Mouse (Mus musculus): Measurements from ENCODE around the gene Tanc1. TPM values are rescaled to one million over a fixed set of nuclear protein-coding genes. Genes with fewer than 3 reads are reported as not detected.

Tanc1 gene
- polyA plus RNA-seq, 1 experiment from 2014 or later = 24.8 TPM

GRCm38 (mm10) chr2:59675270-59675995 lies 63.6 kb downstream of the Tanc1 start:
- Histone ChIP-seq H3K36me3 (ENCODE audit: control insufficient read depth, insufficient read depth, low read length) (no peaks in the 10 kb centered on the region), H3K4me1 (ENCODE audit: control insufficient read depth, insufficient read depth, low read length) (peaks cover 25% of the 10 kb centered on the region), H3K4me2 (replicated peaks; ENCODE audit: low read depth, low read length) (no peak overlapping the region), H3K9ac (replicated peaks; ENCODE audit: low read depth, low read length) (no peak overlapping the region), H3K9me3 (ENCODE audit: control insufficient read depth, low read depth, low read length) (no peaks in the 10 kb centered on the region), H3K4me3 (ENCODE audit: low read depth, low read length) (no peak overlapping the region), H3K27ac (ENCODE audit: low read length) (no peak overlapping the region), H3K27me3 (ENCODE audit: control insufficient read depth, insufficient read depth, low read length) (no peaks in the 10 kb centered on the region)
- ATAC-seq (ENCODE audit: insufficient number of reproducible peaks, insufficient read depth, low FRiP score, low read depth) = peak; percentile 24; the same call in 1 of the 2 replicates
- 42% methylated on average over 17 of the region's 17 CpGs for WGBS

DNA sequence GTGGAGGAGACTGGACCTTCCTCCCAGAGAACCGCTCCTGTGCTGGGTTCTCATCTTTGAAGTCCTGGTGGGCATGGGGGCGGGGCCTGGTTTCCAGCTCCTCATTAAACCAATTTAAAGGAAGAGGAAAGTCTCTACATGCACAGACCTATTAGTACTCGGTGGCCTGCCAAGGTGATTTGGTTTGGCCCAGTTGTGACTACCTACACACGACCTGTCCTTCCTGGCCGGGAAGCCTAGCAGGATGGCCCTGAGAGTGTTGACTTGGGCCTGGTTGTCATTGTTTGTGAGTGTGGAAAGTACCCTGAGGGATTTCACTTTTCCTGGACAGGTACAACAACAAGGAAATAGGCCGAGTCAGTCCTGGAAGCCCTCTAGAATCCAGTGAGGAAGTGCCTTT lies 64.2 kb downstream of the Tanc1 start:
- WGBS = 76% methylated on average over 6 of the region's 6 CpGs
- no peaks in the 10 kb centered on the region for H3K36me3 ChIP-seq (ENCODE audit: control insufficient read depth, insufficient read depth, low read length)
- H3K4me2 ChIP-seq (replicated peaks; ENCODE audit: low read depth, low read length) = no peak overlapping the region
- H3K4me1 ChIP-seq (ENCODE audit: control insufficient read depth, insufficient read depth, low read length) = peaks cover 20% of the 10 kb centered on the region; the same call in 1 of the 2 replicates
- H3K4me3 ChIP-seq (ENCODE audit: low read depth, low read length) = no peak overlapping the region
- ATAC-seq (ENCODE audit: insufficient number of reproducible peaks, insufficient read depth, low FRiP score, low read depth) = 0 out of 2 replicates have a peak, but pooled peaks have one; percentile 11
- H3K9me3 ChIP-seq (ENCODE audit: control insufficient read depth, low read depth, low read length) = no peaks in the 10 kb centered on the region
- H3K27ac ChIP-seq (ENCODE audit: low read length) = no peak overlapping the region
- H3K9ac ChIP-seq (replicated peaks; ENCODE audit: low read depth, low read length) = no peak overlapping the region
- no peaks in the 10 kb centered on the region for H3K27me3 ChIP-seq (ENCODE audit: control insufficient read depth, insufficient read depth, low read length)

- H3K36me3 ChIP-seq (ENCODE audit: control insufficient read depth, insufficient read depth, low read length) = no peaks in the 10 kb centered on the region
- ATAC-seq (ENCODE audit: insufficient number of reproducible peaks, insufficient read depth, low FRiP score, low read depth) = no peak
- no peak overlapping the region for H3K9ac ChIP-seq (replicated peaks; ENCODE audit: low read depth, low read length)
- H3K27me3 ChIP-seq (ENCODE audit: control insufficient read depth, insufficient read depth, low read length) = no peaks in the 10 kb centered on the region
- no peak overlapping the region for H3K4me2 ChIP-seq (replicated peaks; ENCODE audit: low read depth, low read length)
- H3K27ac ChIP-seq (ENCODE audit: low read length) = no peak overlapping the region
- 48% methylated on average over 6 of the region's 6 CpGs for WGBS
- H3K4me1 ChIP-seq (ENCODE audit: control insufficient read depth, insufficient read depth, low read length) = peaks cover 20% of the 10 kb centered on the region; the same call in 1 of the 2 replicates
- H3K9me3 ChIP-seq (ENCODE audit: control insufficient read depth, low read depth, low read length) = no peaks in the 10 kb centered on the region
- H3K4me3 ChIP-seq (ENCODE audit: low read depth, low read length) = no peak overlapping the region
Measured at GRCm38 (mm10) chr2:59676442-59676841, 64.6 kb downstream of the Tanc1 start.

- Histone ChIP-seq H3K9me3 (ENCODE audit: control insufficient read depth, low read depth, low read length) (no peaks in the 10 kb centered on the region), H3K27me3 (ENCODE audit: control insufficient read depth, insufficient read depth, low read length) (no peaks in the 10 kb centered on the region), H3K27ac (ENCODE audit: low read length) (no peak overlapping the region), H3K9ac (replicated peaks; ENCODE audit: low read depth, low read length) (no peak overlapping the region), H3K4me1 (ENCODE audit: control insufficient read depth, insufficient read depth, low read length) (peaks cover 27% of the 10 kb centered on the region; the same call in 1 of the 2 replicates), H3K36me3 (ENCODE audit: control insufficient read depth, insufficient read depth, low read length) (no peaks in the 10 kb centered on the region), H3K4me3 (ENCODE audit: low read depth, low read length) (no peak overlapping the region), H3K4me2 (replicated peaks; ENCODE audit: low read depth, low read length) (no peak overlapping the region)
- ATAC-seq (ENCODE audit: insufficient number of reproducible peaks, insufficient read depth, low FRiP score, low read depth) = no peak
- 72% methylated on average over 10 of the region's 10 CpGs for WGBS
Measured at GRCm38 (mm10) chr2:59679424-59680020, 67.7 kb downstream of the Tanc1 start.

- no peak overlapping the region for H3K4me2 ChIP-seq (replicated peaks; ENCODE audit: low read depth, low read length)
- no peak overlapping the region for H3K9ac ChIP-seq (replicated peaks; ENCODE audit: low read depth, low read length)
- no peaks in the 10 kb centered on the region for H3K36me3 ChIP-seq (ENCODE audit: control insufficient read depth, insufficient read depth, low read length)
- no peak for ATAC-seq (ENCODE audit: insufficient number of reproducible peaks, insufficient read depth, low FRiP score, low read depth)
- H3K4me3 ChIP-seq (ENCODE audit: low read depth, low read length) = no peak overlapping the region
- H3K9me3 ChIP-seq (ENCODE audit: control insufficient read depth, low read depth, low read length) = no peaks in the 10 kb centered on the region
- 73% methylated on average over 5 of the region's 5 CpGs for WGBS
- no peaks in the 10 kb centered on the region for H3K27me3 ChIP-seq (ENCODE audit: control insufficient read depth, insufficient read depth, low read length)
- H3K4me1 ChIP-seq (ENCODE audit: control insufficient read depth, insufficient read depth, low read length) = peaks cover 25% of the 10 kb centered on the region; the same call in 1 of the 2 replicates
- no peak overlapping the region for H3K27ac ChIP-seq (ENCODE audit: low read length)
Measured at GRCm38 (mm10) chr2:59680736-59681135, 68.9 kb downstream of the Tanc1 start.

DNA sequence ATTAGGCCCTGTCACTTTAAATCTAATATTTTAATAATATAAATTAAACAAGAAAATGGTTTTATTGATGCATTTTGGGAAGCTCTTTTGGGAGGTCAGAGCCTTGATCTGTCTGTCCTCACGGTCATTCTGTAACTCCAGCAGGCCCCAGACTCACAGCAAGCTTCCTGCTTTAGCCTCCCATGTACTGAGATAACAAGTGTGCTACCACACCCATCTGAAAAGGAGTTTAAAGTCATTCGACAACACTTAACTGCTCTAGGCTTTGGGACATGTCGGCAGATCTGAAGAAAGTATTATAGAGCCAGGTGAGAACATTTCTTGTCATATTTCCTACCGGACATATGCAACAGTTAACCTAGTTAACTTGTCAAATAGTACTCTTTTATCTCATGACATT lies 69.3 kb downstream of the Tanc1 start:
- Histone ChIP-seq H3K4me1 (ENCODE audit: control insufficient read depth, insufficient read depth, low read length) (peaks cover 27% of the 10 kb centered on the region; the same call in 1 of the 2 replicates), H3K36me3 (ENCODE audit: control insufficient read depth, insufficient read depth, low read length) (no peaks in the 10 kb centered on the region), H3K27ac (ENCODE audit: low read length) (no peak overlapping the region), H3K9me3 (ENCODE audit: control insufficient read depth, low read depth, low read length) (no peaks in the 10 kb centered on the region), H3K4me3 (ENCODE audit: low read depth, low read length) (no peak overlapping the region), H3K9ac (replicated peaks; ENCODE audit: low read depth, low read length) (no peak overlapping the region), H3K27me3 (ENCODE audit: control insufficient read depth, insufficient read depth, low read length) (no peaks in the 10 kb centered on the region), H3K4me2 (replicated peaks; ENCODE audit: low read depth, low read length) (no peak overlapping the region)
- ATAC-seq (ENCODE audit: insufficient number of reproducible peaks, insufficient read depth, low FRiP score, low read depth) = no peak
- 73% methylated on average over 4 of the region's 4 CpGs for WGBS

DNA sequence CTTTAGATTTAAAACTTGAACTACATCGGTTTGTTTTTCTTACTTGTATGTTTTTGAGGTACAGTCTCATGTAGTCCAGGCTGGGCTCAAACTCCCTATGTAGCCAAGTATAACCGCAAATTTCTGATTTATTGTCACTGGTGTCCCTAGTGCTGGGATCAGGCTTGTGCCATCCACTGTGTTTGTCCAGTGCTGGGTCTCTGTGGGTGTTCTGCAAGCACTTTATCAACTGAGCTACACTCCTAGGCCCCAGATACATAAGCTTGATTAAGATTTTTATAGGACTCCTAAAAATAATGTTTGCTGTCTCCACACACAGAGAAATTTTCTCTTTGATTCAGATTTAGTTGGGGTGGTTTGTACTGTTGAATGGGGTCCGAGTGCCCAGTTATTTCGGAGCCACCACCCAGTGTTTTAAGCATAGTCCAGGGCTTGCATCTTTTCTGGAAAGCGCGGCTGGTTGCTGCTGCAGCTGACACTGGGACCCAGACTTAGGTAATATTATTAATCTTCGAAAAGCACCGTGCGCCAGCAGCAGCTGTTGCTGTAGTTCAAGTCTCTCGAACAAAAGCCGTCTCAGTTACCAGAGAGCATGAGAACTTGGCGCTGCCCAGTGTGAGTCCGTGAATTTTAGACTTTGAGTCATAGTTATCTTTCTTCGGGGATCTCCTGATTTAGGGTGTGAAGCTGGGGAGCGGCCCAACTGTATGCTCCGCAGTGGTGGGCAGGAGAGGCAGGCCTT lies 73.2 kb downstream of the Tanc1 start:
- H3K27me3 ChIP-seq (ENCODE audit: control insufficient read depth, insufficient read depth, low read length) = no peaks in the 10 kb centered on the region
- no peak overlapping the region for H3K27ac ChIP-seq (ENCODE audit: low read length)
- H3K4me3 ChIP-seq (ENCODE audit: low read depth, low read length) = no peak overlapping the region
- 62% methylated on average over 16 of the region's 16 CpGs for WGBS
- no peak overlapping the region for H3K9ac ChIP-seq (replicated peaks; ENCODE audit: low read depth, low read length)
- H3K4me2 ChIP-seq (replicated peaks; ENCODE audit: low read depth, low read length) = no peak overlapping the region
- no peaks in the 10 kb centered on the region for H3K9me3 ChIP-seq (ENCODE audit: control insufficient read depth, low read depth, low read length)
- no peak for ATAC-seq (ENCODE audit: insufficient number of reproducible peaks, insufficient read depth, low FRiP score, low read depth)
- H3K36me3 ChIP-seq (ENCODE audit: control insufficient read depth, insufficient read depth, low read length) = no peaks in the 10 kb centered on the region
- H3K4me1 ChIP-seq (ENCODE audit: control insufficient read depth, insufficient read depth, low read length) = peaks cover 16% of the 10 kb centered on the region; the same call in 1 of the 2 replicates

- no peak overlapping the region for H3K9ac ChIP-seq (replicated peaks; ENCODE audit: low read depth, low read length)
- no peaks in the 10 kb centered on the region for H3K27me3 ChIP-seq (ENCODE audit: control insufficient read depth, insufficient read depth, low read length)
- no peaks in the 10 kb centered on the region for H3K9me3 ChIP-seq (ENCODE audit: control insufficient read depth, low read depth, low read length)
- no peak overlapping the region for H3K27ac ChIP-seq (ENCODE audit: low read length)
- no peak overlapping the region for H3K4me2 ChIP-seq (replicated peaks; ENCODE audit: low read depth, low read length)
- WGBS = 92% methylated on average over 4 of the region's 4 CpGs
- H3K4me3 ChIP-seq (ENCODE audit: low read depth, low read length) = no peak overlapping the region
- H3K36me3 ChIP-seq (ENCODE audit: control insufficient read depth, insufficient read depth, low read length) = no peaks in the 10 kb centered on the region
- H3K4me1 ChIP-seq (ENCODE audit: control insufficient read depth, insufficient read depth, low read length) = peaks cover 16% of the 10 kb centered on the region; the same call in 1 of the 2 replicates
- no peak for ATAC-seq (ENCODE audit: insufficient number of reproducible peaks, insufficient read depth, low FRiP score, low read depth)
Measured at GRCm38 (mm10) chr2:59685606-59685950, 73.7 kb downstream of the Tanc1 start.

Data from stomach, embryonic 14.5 days (tissue).